10 mouse cellular contexts compared by ENCODE assay signal in genomic region chr3:138905678-138906077, GRCm38 (mm10).
DNase-seq lines count a peak whose midpoint lies in the region; ATAC-seq and TF ChIP-seq lines count a peak whose summit lies in the region.
"Had no signal": no experiment of that assay in that cellular context is flagged by ENCODE, and none has a peak within 500 bp of the region (broad histone marks: within the 10 kb centered on the region; RNA-seq: fewer than 3 reads in every experiment).

No protein-coding gene starts in this region.

- no peaks in the 10 kb centered on the region for H3K27me3 ChIP-seq in kidney, adult 2 months (replicated peaks; ENCODE audit: control insufficient read depth, insufficient read depth, low read length)
- H3K27me3 ChIP-seq in heart, embryonic 14.5 days (ENCODE audit: control insufficient read depth, insufficient read depth, low read length), result 0 out of 2 replicates have a peak, but pooled peaks cover 2% of the 10 kb centered on the region
- H3K27me3 ChIP-seq in limb, embryonic 12.5 days, result no peaks in the 10 kb centered on the region
- no peaks in the 10 kb centered on the region for H3K27me3 ChIP-seq in neural tube, embryonic 14.5 days (ENCODE audit: control insufficient read depth, insufficient read depth, low read length)

- no peaks in the 10 kb centered on the region for H3K4me1 ChIP-seq in kidney, adult 2 months (ENCODE audit: control insufficient read depth, insufficient read depth, low read length)
- 0 out of 4 replicates have a peak, but pooled peaks cover 0 to 6% of the 10 kb centered on the region in 2 experiments for H3K4me1 ChIP-seq in heart, embryonic 14.5 days (ENCODE audit: control insufficient read depth in 2 of 2, insufficient read depth in 2 of 2, low read length in 2 of 2)
- H3K4me1 ChIP-seq in limb, embryonic 12.5 days (replicated peaks), result peaks cover 23% of the 10 kb centered on the region
- H3K4me1 ChIP-seq in neural tube, embryonic 14.5 days (ENCODE audit: control insufficient read depth, insufficient read depth, low read length), result 0 out of 2 replicates have a peak, but pooled peaks cover 4% of the 10 kb centered on the region

- DNase-seq in kidney, adult 2 months, result peak; percentile 7
- no peak for DNase-seq in kidney, adult 11 months
- DNase-seq in embryo, embryonic 9.5 days (ENCODE audit: extremely low spot score), result peak; percentile 39
- no peak for DNase-seq in frontal cortex, postnatal 25 days (ENCODE audit: low spot score in 2 of 2)
- DNase-seq in thymus, postnatal 36 days, result no peak

- H3K9me3 ChIP-seq in heart, embryonic 14.5 days (ENCODE audit: control insufficient read depth, low read length), result no peaks in the 10 kb centered on the region
- no peaks in the 10 kb centered on the region for H3K9me3 ChIP-seq in limb, embryonic 12.5 days
- no peaks in the 10 kb centered on the region for H3K9me3 ChIP-seq in neural tube, embryonic 14.5 days (ENCODE audit: control insufficient read depth, low read length)
- H3K9me3 ChIP-seq: megakaryocyte, embryonic 14.5 days had no signal

- TF ChIP-seq CTCF in kidney, adult 2 months (conservative IDR thresholded peaks at IDR 0.05; ENCODE audit: insufficient read depth, insufficient read length, low read depth, low read length), result no peak

- no peak overlapping the region for H3K27ac ChIP-seq in kidney, adult 2 months (ENCODE audit: insufficient read depth, low read depth, low read length)
- H3K27ac ChIP-seq in heart, embryonic 14.5 days (replicated peaks in 1 of 2; ENCODE audit: control insufficient read depth in 1 of 2, insufficient read depth in 1 of 2, low read depth in 2 of 2, low read length in 2 of 2), result peak overlapping the region; percentile 53 to 80
- peak overlapping the region; percentile 68 for H3K27ac ChIP-seq in limb, embryonic 12.5 days
- H3K27ac ChIP-seq in neural tube, embryonic 14.5 days (ENCODE audit: low read depth, low read length), result no peak overlapping the region

- H3K9ac ChIP-seq in heart, embryonic 14.5 days (ENCODE audit: low read length), result no peak overlapping the region
- H3K9ac ChIP-seq in limb, embryonic 12.5 days (replicated peaks), result no peak overlapping the region
- no peak overlapping the region for H3K9ac ChIP-seq in neural tube, embryonic 14.5 days (replicated peaks; ENCODE audit: low read depth, low read length)

- peak; percentile 57; the same call in 1 of the 2 replicates for ATAC-seq in heart, embryonic 14.5 days (ENCODE audit: insufficient number of reproducible peaks, insufficient read depth, low FRiP score, low read depth)
- ATAC-seq in limb, embryonic 12.5 days (ENCODE audit: insufficient number of reproducible peaks, insufficient read depth, low FRiP score, low TSS enrichment, low read depth), result no peak
- peak; percentile 20; the same call in 1 of the 2 replicates for ATAC-seq in neural tube, embryonic 14.5 days (ENCODE audit: low read depth)

- no peak overlapping the region for H3K4me2 ChIP-seq in heart, embryonic 14.5 days (ENCODE audit: low read length)
- H3K4me2 ChIP-seq in limb, embryonic 12.5 days, result no peak overlapping the region
- no peak overlapping the region for H3K4me2 ChIP-seq in neural tube, embryonic 14.5 days (ENCODE audit: low read depth, low read length)

- H3K4me3 ChIP-seq in kidney, adult 2 months (ENCODE audit: insufficient read depth, low read depth, low read length), result no peak overlapping the region
- no peak overlapping the region for H3K4me3 ChIP-seq in heart, embryonic 14.5 days (ENCODE audit: control insufficient read depth in 1 of 2, insufficient read depth in 1 of 2, low read depth in 1 of 2, low read length in 2 of 2)
- H3K4me3 ChIP-seq in limb, embryonic 12.5 days (replicated peaks), result no peak overlapping the region
- H3K4me3 ChIP-seq in neural tube, embryonic 14.5 days (ENCODE audit: low read depth, low read length), result no peak overlapping the region
- H3K4me3 ChIP-seq: erythroblast, embryonic 14.5 days; megakaryocyte, embryonic 14.5 days had no signal

- WGBS in kidney, adult 2 months, result 66% methylated on average over 7 of the region's 7 CpGs
- WGBS in heart, embryonic 14.5 days, result 60% methylated on average over 7 of the region's 7 CpGs
- WGBS in limb, embryonic 12.5 days, result 59% methylated on average over 7 of the region's 7 CpGs
- 45% methylated on average over 7 of the region's 7 CpGs for WGBS in neural tube, embryonic 14.5 days

- H3K36me3 ChIP-seq in kidney, adult 2 months (ENCODE audit: control insufficient read depth, insufficient read depth, low read length), result no peaks in the 10 kb centered on the region
- no peaks in the 10 kb centered on the region for H3K36me3 ChIP-seq in heart, embryonic 14.5 days (ENCODE audit: control insufficient read depth, insufficient read depth, low read length)
- H3K36me3 ChIP-seq in limb, embryonic 12.5 days, result 0 out of 2 replicates have a peak, but pooled peaks cover 6% of the 10 kb centered on the region
- H3K36me3 ChIP-seq in neural tube, embryonic 14.5 days (ENCODE audit: control insufficient read depth, insufficient read depth, low read length), result peaks cover 3% of the 10 kb centered on the region; the same call in 1 of the 2 replicates

- TF ChIP-seq POLR2A in kidney, adult 2 months (IDR thresholded peaks at IDR 0.05; ENCODE audit: low read depth, low read length), result no peak

Comparison
In these comparisons a context has a peak if more than half of its experiments do, and no peak if none do; other contexts are left out.
1. DNase-seq: peak in kidney, adult 2 months (single experiment) and embryo, embryonic 9.5 days (single experiment); none in kidney, adult 11 months (single experiment), frontal cortex, postnatal 25 days (0 of 2) and thymus, postnatal 36 days (0 of 2).
2. H3K27ac ChIP-seq: peak in heart, embryonic 14.5 days (2 of 2) and limb, embryonic 12.5 days (single experiment); none in kidney, adult 2 months (single experiment) and neural tube, embryonic 14.5 days (single experiment).